In the genomic region with DNA sequence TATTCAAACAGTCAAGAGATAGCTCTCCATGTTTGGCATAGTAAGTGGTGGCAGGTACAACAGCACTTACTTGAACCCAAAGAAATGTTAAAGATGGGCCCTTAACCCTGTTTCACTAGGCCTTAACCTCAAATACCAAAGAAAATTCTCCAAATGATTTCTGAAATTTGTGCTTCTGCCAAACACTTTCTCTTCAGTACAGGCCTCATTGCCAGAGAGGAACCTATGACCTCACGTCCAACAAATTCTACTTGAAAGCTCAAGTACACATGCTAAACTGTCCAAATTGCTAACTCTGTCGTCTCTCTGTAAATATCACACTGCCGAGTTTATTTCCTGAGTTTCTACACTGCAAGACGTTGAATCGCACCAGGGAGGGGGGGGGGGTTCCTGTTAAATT, we compare ENCODE assay signal across 8 mouse cellular contexts. TPM values are rescaled to one million over a fixed set of nuclear protein-coding genes. Genes with fewer than 3 reads are reported as not detected.
DNase-seq lines count a peak whose midpoint lies in the region; ATAC-seq lines count a peak whose summit lies in the region.

No protein-coding gene starts in this region.

- no peaks in the 10 kb centered on the region for H3K9me3 ChIP-seq in forebrain, embryonic 14.5 days (replicated peaks; ENCODE audit: control insufficient read depth, low read length)
- no peaks in the 10 kb centered on the region for H3K9me3 ChIP-seq in limb, embryonic 13.5 days
- H3K9me3 ChIP-seq in neural tube, embryonic 13.5 days: no peaks in the 10 kb centered on the region

- no peaks in the 10 kb centered on the region for H3K4me1 ChIP-seq in forebrain, embryonic 14.5 days (ENCODE audit: control insufficient read depth, insufficient read depth, low read length)
- no peaks in the 10 kb centered on the region for H3K4me1 ChIP-seq in limb, embryonic 13.5 days
- H3K4me1 ChIP-seq in neural tube, embryonic 13.5 days (replicated peaks): peaks cover 6% of the 10 kb centered on the region; the same call in 1 of the 2 replicates

- 47% methylated on average over 5 of the region's 5 CpGs for WGBS in forebrain, embryonic 14.5 days
- WGBS in limb, embryonic 13.5 days: 33% methylated on average over 5 of the region's 5 CpGs
- 41% methylated on average over 5 of the region's 5 CpGs for WGBS in neural tube, embryonic 13.5 days

- no peak overlapping the region for H3K27ac ChIP-seq in forebrain, embryonic 14.5 days (ENCODE audit: low read depth, low read length)
- H3K27ac ChIP-seq in limb, embryonic 13.5 days: no peak overlapping the region; the same call in 1 of the 2 replicates
- no peak overlapping the region; the same call in 1 of the 2 replicates for H3K27ac ChIP-seq in neural tube, embryonic 13.5 days (replicated peaks)

- DNase-seq in cerebellum, adult 8-10 months: peak; percentile 3
- DNase-seq in cerebellum, postnatal 4 days (ENCODE audit: low spot score in 2 of 2): no peak
- peak; percentile 1 for DNase-seq in forebrain, embryonic 14.5 days (ENCODE audit: low spot score)
- DNase-seq in spleen, postnatal 10 days (ENCODE audit: low spot score in 2 of 2): no peak
- DNase-seq in yolk sac, embryonic 10.5 days (ENCODE audit: low spot score): no peak

- peak overlapping the region; percentile 48 for H3K4me2 ChIP-seq in forebrain, embryonic 14.5 days (ENCODE audit: low read length)
- H3K4me2 ChIP-seq in limb, embryonic 13.5 days (replicated peaks): peak overlapping the region; percentile 56
- H3K4me2 ChIP-seq in neural tube, embryonic 13.5 days: peak overlapping the region; percentile 53

- ATAC-seq in CD4-positive, CD25-positive, alpha-beta regulatory T cell, adult 4 months: peak; percentile 14
- no peak for ATAC-seq in forebrain, embryonic 14.5 days
- no peak for ATAC-seq in limb, embryonic 13.5 days (ENCODE audit: low FRiP score, low read depth)
- no peak for ATAC-seq in neural tube, embryonic 13.5 days (ENCODE audit: low read depth)

- H3K27me3 ChIP-seq in forebrain, embryonic 14.5 days (replicated peaks; ENCODE audit: control insufficient read depth, insufficient read depth, low read length): no peaks in the 10 kb centered on the region
- H3K27me3 ChIP-seq in limb, embryonic 13.5 days: peaks cover 27% of the 10 kb centered on the region; the same call in 1 of the 2 replicates
- H3K27me3 ChIP-seq in neural tube, embryonic 13.5 days: peaks cover 7% of the 10 kb centered on the region; the same call in 1 of the 2 replicates

- H3K36me3 ChIP-seq in forebrain, embryonic 14.5 days (ENCODE audit: control insufficient read depth, insufficient read depth, low read length): no peaks in the 10 kb centered on the region
- H3K36me3 ChIP-seq in limb, embryonic 13.5 days: no peaks in the 10 kb centered on the region
- no peaks in the 10 kb centered on the region for H3K36me3 ChIP-seq in neural tube, embryonic 13.5 days

- peak overlapping the region; percentile 51 for H3K4me3 ChIP-seq in forebrain, embryonic 14.5 days (ENCODE audit: low read depth, low read length)
- peak overlapping the region; percentile 58 for H3K4me3 ChIP-seq in limb, embryonic 13.5 days
- H3K4me3 ChIP-seq in neural tube, embryonic 13.5 days: peak overlapping the region; percentile 57

- H3K9ac ChIP-seq in forebrain, embryonic 14.5 days (ENCODE audit: low read length): peak overlapping the region; percentile 79; the same call in 1 of the 2 replicates
- no peak overlapping the region for H3K9ac ChIP-seq in limb, embryonic 13.5 days
- peak overlapping the region; percentile 85 for H3K9ac ChIP-seq in neural tube, embryonic 13.5 days

RNA-seq across cellular contexts. Expression of a gene that starts 1.0 kb away (rescaled TPM):
- polyA plus RNA-seq in CD4-positive, CD25-positive, alpha-beta regulatory T cell, adult 4 months (2017; shearing (Covaris generic)): 10 to 100 TPM in 1 of 2 experiments, 1 to 10 TPM in 1; 8.1 to 10.7 TPM
- polyA plus RNA-seq in forebrain, embryonic 14.5 days (2014; fragmentation: Nextera tagmentation; extraction: Ambion mirVana): 6.5 and 7.3 TPM in 2 replicates
- 6.4 and 7.0 TPM in 2 replicates for polyA plus RNA-seq in limb, embryonic 13.5 days (2015; fragmentation: Nextera tagmentation; extraction: Ambion mirVana)
- 6.4 and 8.3 TPM in 2 replicates for polyA plus RNA-seq in neural tube, embryonic 13.5 days (2015; fragmentation: Nextera tagmentation; extraction: Ambion mirVana)

RNA-seq across cellular contexts. Expression of a gene that starts 43.5 kb away (rescaled TPM):
- polyA plus RNA-seq in CD4-positive, CD25-positive, alpha-beta regulatory T cell, adult 4 months (2017; shearing (Covaris generic)): under 1 TPM in 1 of 2 experiments, not detected in 1; 0.42 TPM
- polyA plus RNA-seq in forebrain, embryonic 14.5 days (2014; fragmentation: Nextera tagmentation; extraction: Ambion mirVana): 0.15 and 0.42 TPM in 2 replicates
- 0.83 and 1.3 TPM in 2 replicates for polyA plus RNA-seq in limb, embryonic 13.5 days (2015; fragmentation: Nextera tagmentation; extraction: Ambion mirVana)
- polyA plus RNA-seq in neural tube, embryonic 13.5 days (2015; fragmentation: Nextera tagmentation; extraction: Ambion mirVana): 0.42 and 0.48 TPM in 2 replicates

Comparison
In these comparisons a context has a peak if more than half of its experiments do, and no peak if none do; other contexts are left out.
1. DNase-seq: peak in cerebellum, adult 8-10 months (single experiment) and forebrain, embryonic 14.5 days (single experiment); none in cerebellum, postnatal 4 days (0 of 2), spleen, postnatal 10 days (0 of 2) and yolk sac, embryonic 10.5 days (single experiment).
2. Peak in every context shown above with its lines, with median percentiles within 50 percentile points of each other: H3K4me2 ChIP-seq and H3K4me3 ChIP-seq.